Mouse (Mus musculus) heart, adult 2 months (tissue): Measurements from ENCODE around the gene Urm1.

Source experiments
- CTCF ChIP-seq: fragments of 200-600 bp; IDR thresholded peaks from 2 replicates; pipeline ENCODE4 v1.8.1; 2022; ENCODE audit warnings: antibody characterized with exemption, mild to moderate bottlenecking, moderate library complexity
- POLR2A ChIP-seq: fragments of 200-500 bp; IDR thresholded peaks from 2 replicates; pipeline ENCODE4 v1.6.1; 2011; ENCODE audit warnings: mild to moderate bottlenecking, low read depth, low read length, control low read depth; ENCODE audit not compliant: insufficient read depth

GRCm38 (mm10) chr2:29846911-29847310 is 27.0 kb downstream of the Urm1 start:
- TF ChIP-seq CTCF (no peak), POLR2A (no peak)
